21 mouse cellular contexts compared by ENCODE assay signal in the genomic region with DNA sequence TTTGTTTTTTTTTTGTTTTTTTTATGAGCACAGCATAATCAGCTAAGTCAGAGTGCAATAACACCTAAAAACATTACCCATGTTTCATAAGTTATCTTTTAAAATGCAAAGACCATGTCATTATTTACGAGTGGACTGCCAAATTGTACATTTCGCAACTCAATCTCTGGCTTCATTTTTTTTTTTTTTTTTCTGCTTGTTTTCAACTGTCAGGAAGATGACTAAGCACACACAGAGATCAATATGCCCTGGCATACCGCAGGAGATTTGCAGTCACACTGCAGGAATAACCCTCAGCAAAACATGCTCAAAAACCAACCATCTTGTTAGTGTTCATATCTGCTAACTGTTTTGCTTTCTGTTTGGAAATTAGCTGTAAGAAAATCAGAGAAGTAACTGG.
DNase-seq lines count a peak whose midpoint lies in the region; ATAC-seq and TF ChIP-seq lines count a peak whose summit lies in the region.
"Had no signal": no experiment of that assay in that cellular context is flagged by ENCODE, and none has a peak within 500 bp of the region (broad histone marks: within the 10 kb centered on the region; RNA-seq: fewer than 3 reads in every experiment).

No protein-coding gene starts in this region.

- no peak for ATAC-seq in liver, embryonic 11.5 days (replicated peaks; ENCODE audit: low FRiP score)
- peak; percentile 85 for ATAC-seq in megakaryocyte progenitor cell, adult 5-6 weeks (replicated peaks; ENCODE audit: poor library complexity)
- no peak for ATAC-seq in forebrain, embryonic 15.5 days (replicated peaks)
- ATAC-seq in forebrain, embryonic 11.5 days (replicated peaks; ENCODE audit: low FRiP score), result no peak
- ATAC-seq: CD4-positive, CD25-positive, alpha-beta regulatory T cell, adult 4 months; forebrain, embryonic 16.5 days; intestine, embryonic 15.5 days had no signal

- no peak overlapping the region for H3K4me2 ChIP-seq in liver, embryonic 11.5 days
- H3K4me2 ChIP-seq in forebrain, embryonic 15.5 days (replicated peaks), result no peak overlapping the region
- H3K4me2 ChIP-seq in forebrain, embryonic 11.5 days (ENCODE audit: low read depth, low read length, severe bottlenecking), result no peak overlapping the region
- H3K4me2 ChIP-seq: heart, embryonic 12.5 days; hindbrain, embryonic 14.5 days; intestine, embryonic 15.5 days had no signal

- no peak overlapping the region for H3K4me3 ChIP-seq in liver, adult 2 months (ENCODE audit: insufficient read depth, low read depth, low read length)
- H3K4me3 ChIP-seq in liver, embryonic 11.5 days (ENCODE audit: low read depth, low read length), result no peak overlapping the region
- no peak overlapping the region for H3K4me3 ChIP-seq in forebrain, embryonic 15.5 days
- no peak overlapping the region for H3K4me3 ChIP-seq in forebrain, embryonic 11.5 days (ENCODE audit: low read depth, low read length)
- H3K4me3 ChIP-seq: embryonic facial prominence, embryonic 10.5 days; forebrain, embryonic 10.5 days; heart, embryonic 12.5 days; hindbrain, embryonic 10.5 days; intestine, embryonic 15.5 days had no signal

- H3K27me3 ChIP-seq in liver, adult 2 months (ENCODE audit: control insufficient read depth, insufficient read depth, low read length), result no peaks in the 10 kb centered on the region
- H3K27me3 ChIP-seq in liver, embryonic 11.5 days (replicated peaks; ENCODE audit: control insufficient read depth, insufficient read depth, low read length), result no peaks in the 10 kb centered on the region
- no peaks in the 10 kb centered on the region for H3K27me3 ChIP-seq in forebrain, embryonic 15.5 days
- no peaks in the 10 kb centered on the region for H3K27me3 ChIP-seq in forebrain, embryonic 11.5 days (ENCODE audit: control insufficient read depth, insufficient read depth, low read length)
- H3K27me3 ChIP-seq: heart, embryonic 12.5 days; intestine, embryonic 15.5 days had no signal

- no peak overlapping the region for H3K27ac ChIP-seq in liver, adult 2 months (replicated peaks; ENCODE audit: insufficient read depth, low read depth, low read length)
- no peak overlapping the region for H3K27ac ChIP-seq in liver, embryonic 11.5 days (ENCODE audit: low read depth, low read length)
- H3K27ac ChIP-seq in forebrain, embryonic 15.5 days (replicated peaks), result no peak overlapping the region
- H3K27ac ChIP-seq in forebrain, embryonic 11.5 days (ENCODE audit: low read depth, low read length), result no peak overlapping the region
- H3K27ac ChIP-seq: embryonic facial prominence, embryonic 10.5 days; forebrain, embryonic 10.5 days; hindbrain, embryonic 10.5 days; hindbrain, embryonic 14.5 days; intestine, embryonic 15.5 days had no signal

- H3K4me1 ChIP-seq in liver, adult 2 months (ENCODE audit: control insufficient read depth, insufficient read depth, low read length), result peaks cover 10% of the 10 kb centered on the region; the same call in 1 of the 2 replicates
- H3K4me1 ChIP-seq in liver, embryonic 11.5 days (replicated peaks; ENCODE audit: control insufficient read depth, insufficient read depth, low read length), result no peaks in the 10 kb centered on the region
- H3K4me1 ChIP-seq in forebrain, embryonic 15.5 days, result no peaks in the 10 kb centered on the region
- no peaks in the 10 kb centered on the region for H3K4me1 ChIP-seq in forebrain, embryonic 11.5 days (replicated peaks; ENCODE audit: control insufficient read depth, insufficient read depth, low read length)
- H3K4me1 ChIP-seq: heart, embryonic 12.5 days; intestine, embryonic 15.5 days had no signal

- no peak for TF ChIP-seq CTCF in liver, adult 2 months (IDR thresholded peaks at IDR 0.05; ENCODE audit: low read depth, low read length)

- no peaks in the 10 kb centered on the region for H3K9me3 ChIP-seq in liver, embryonic 11.5 days (ENCODE audit: control insufficient read depth, low read length)
- no peaks in the 10 kb centered on the region for H3K9me3 ChIP-seq in forebrain, embryonic 15.5 days
- no peaks in the 10 kb centered on the region for H3K9me3 ChIP-seq in forebrain, embryonic 11.5 days (ENCODE audit: control insufficient read depth, low read length)
- H3K9me3 ChIP-seq: embryonic facial prominence, embryonic 10.5 days; forebrain, embryonic 10.5 days; heart, embryonic 12.5 days; hindbrain, embryonic 10.5 days; intestine, embryonic 15.5 days had no signal

- no peak overlapping the region for H3K9ac ChIP-seq in liver, adult 2 months (ENCODE audit: low read depth, low read length)
- H3K9ac ChIP-seq in liver, embryonic 11.5 days (ENCODE audit: low read depth, low read length), result no peak overlapping the region
- H3K9ac ChIP-seq in forebrain, embryonic 15.5 days (replicated peaks), result no peak overlapping the region
- no peak overlapping the region for H3K9ac ChIP-seq in forebrain, embryonic 11.5 days (ENCODE audit: low read length)
- H3K9ac ChIP-seq: heart, embryonic 12.5 days; hindbrain, embryonic 14.5 days; intestine, embryonic 15.5 days had no signal

- H3K36me3 ChIP-seq in liver, adult 2 months (ENCODE audit: control insufficient read depth, insufficient read depth, low read length), result no peaks in the 10 kb centered on the region
- no peaks in the 10 kb centered on the region for H3K36me3 ChIP-seq in liver, embryonic 11.5 days (ENCODE audit: control insufficient read depth, insufficient read depth, low read length)
- H3K36me3 ChIP-seq in forebrain, embryonic 15.5 days, result no peaks in the 10 kb centered on the region
- H3K36me3 ChIP-seq in forebrain, embryonic 11.5 days (ENCODE audit: control insufficient read depth, insufficient read depth, low read length), result no peaks in the 10 kb centered on the region
- H3K36me3 ChIP-seq: embryonic facial prominence, embryonic 10.5 days; forebrain, embryonic 10.5 days; G1E; heart, embryonic 12.5 days; hindbrain, embryonic 10.5 days; intestine, embryonic 15.5 days had no signal

- WGBS in liver, adult 2 months, result 3% methylated on average over 3 of the region's 3 CpGs
- 38% methylated on average over 3 of the region's 3 CpGs for WGBS in liver, embryonic 11.5 days
- WGBS in forebrain, embryonic 15.5 days, result 87% methylated on average over 3 of the region's 3 CpGs
- 88% methylated on average over 3 of the region's 3 CpGs for WGBS in forebrain, embryonic 11.5 days

- no peaks in the 10 kb centered on the region for H3K79me2 ChIP-seq in liver, adult 2 months (ENCODE audit: control insufficient read depth, insufficient read depth, low read length)

- peak; percentile 98 for DNase-seq in liver, adult 2 months (ENCODE audit: extremely low read depth, low read depth, low spot score)
- no peak for DNase-seq in liver, embryonic 11.5 days (ENCODE audit: low spot score)
- DNase-seq in brain, adult 2 months (ENCODE audit: low read depth, low spot score), result peak; percentile 3
- DNase-seq in gastrocnemius, adult 8-10 months (ENCODE audit: low spot score in 2 of 2), result no peak
- no peak for DNase-seq in forebrain, embryonic 11.5 days (ENCODE audit: low spot score)
- DNase-seq: adrenal gland, postnatal 25 days; cerebellum, adult 11 months; cerebellum, adult 8-10 months; cerebellum, postnatal 25 days; gastrocnemius, postnatal 14 days had no signal

- TF ChIP-seq POLR2A in liver, adult 2 months (IDR thresholded peaks at IDR 0.05; ENCODE audit: extremely low read depth, insufficient read depth, low read length), result no peak

Comparison
In these comparisons a context has a peak if more than half of its experiments do, and no peak if none do; other contexts are left out.
1. DNase-seq: peak in liver, adult 2 months (single experiment) and brain, adult 2 months (single experiment); none in liver, embryonic 11.5 days (single experiment), gastrocnemius, adult 8-10 months (0 of 2) and forebrain, embryonic 11.5 days (single experiment).